ENCODE assay signal across 23 mouse cellular contexts in genomic region chr6:31140000-31140399, GRCm38 (mm10).
DNase-seq lines count a peak whose midpoint lies in the region; ATAC-seq and TF ChIP-seq lines count a peak whose summit lies in the region.
"Had no signal": no experiment of that assay in that cellular context is flagged by ENCODE, and none has a peak within 500 bp of the region (broad histone marks: within the 10 kb centered on the region; RNA-seq: fewer than 3 reads in every experiment).

No protein-coding gene starts in this region.

- intact Hi-C loops in gastrocnemius, adult 2 months (cut with DNase I) = no loop called here

- no peaks in the 10 kb centered on the region for H3K4me1 ChIP-seq in kidney, embryonic 14.5 days (ENCODE audit: control insufficient read depth, insufficient read depth, low read length)
- peaks cover 57% of the 10 kb centered on the region for H3K4me1 ChIP-seq in liver, adult 2 months (ENCODE audit: control insufficient read depth, insufficient read depth, low read length)
- no peaks in the 10 kb centered on the region for H3K4me1 ChIP-seq in liver, postnatal 0 days (ENCODE audit: insufficient read depth)
- H3K4me1 ChIP-seq: embryonic facial prominence, embryonic 10.5 days had no signal

- TF ChIP-seq POLR2A in liver, adult 2 months (IDR thresholded peaks at IDR 0.05; ENCODE audit: extremely low read depth, insufficient read depth, low read length) = no peak

- no peak for ATAC-seq in kidney, embryonic 14.5 days (ENCODE audit: low FRiP score, low TSS enrichment)
- no peak for ATAC-seq in liver, postnatal 0 days
- ATAC-seq: activated CD4-positive, CD25-positive, alpha-beta regulatory T cell, adult 4 months; CD4-positive, CD25-positive, alpha-beta regulatory T cell, adult 4 months; forebrain, embryonic 13.5 days; Patski had no signal

- no peaks in the 10 kb centered on the region for H3K36me3 ChIP-seq in kidney, embryonic 14.5 days (ENCODE audit: control insufficient read depth, insufficient read depth, low read length)
- peaks cover 17% of the 10 kb centered on the region for H3K36me3 ChIP-seq in liver, adult 2 months (ENCODE audit: control insufficient read depth, insufficient read depth, low read length)
- H3K36me3 ChIP-seq in liver, postnatal 0 days (replicated peaks; ENCODE audit: insufficient read depth, low read length) = no peaks in the 10 kb centered on the region
- H3K36me3 ChIP-seq: embryonic facial prominence, embryonic 10.5 days; embryonic facial prominence, embryonic 12.5 days; G1E had no signal

- H3K79me2 ChIP-seq in liver, adult 2 months (ENCODE audit: control insufficient read depth, insufficient read depth, low read length) = peaks cover 29% of the 10 kb centered on the region

- 90% methylated on average over 9 of the region's 9 CpGs for WGBS in kidney, embryonic 14.5 days
- 86% methylated on average over 9 of the region's 9 CpGs for WGBS in liver, adult 2 months
- 78% methylated on average over 9 of the region's 9 CpGs for WGBS in liver, postnatal 0 days (ENCODE audit: insufficient replicate concordance)

- H3K9me3 ChIP-seq in kidney, embryonic 14.5 days (ENCODE audit: control insufficient read depth, low read length) = no peaks in the 10 kb centered on the region
- no peaks in the 10 kb centered on the region for H3K9me3 ChIP-seq in liver, postnatal 0 days (ENCODE audit: low read length)
- H3K9me3 ChIP-seq: embryonic facial prominence, embryonic 10.5 days; embryonic facial prominence, embryonic 12.5 days; forebrain, embryonic 13.5 days; G1E had no signal

- H3K27me3 ChIP-seq in kidney, embryonic 14.5 days (ENCODE audit: control insufficient read depth, insufficient read depth, low read length) = no peaks in the 10 kb centered on the region; the same call in 1 of the 2 replicates
- no peaks in the 10 kb centered on the region for H3K27me3 ChIP-seq in liver, adult 2 months (ENCODE audit: control insufficient read depth, insufficient read depth, low read length)
- H3K27me3 ChIP-seq in liver, postnatal 0 days (ENCODE audit: insufficient read depth, low read length) = no peaks in the 10 kb centered on the region
- H3K27me3 ChIP-seq: CH12.LX; embryonic facial prominence, embryonic 12.5 days; forebrain, embryonic 13.5 days; Patski had no signal

- no peak overlapping the region for H3K4me3 ChIP-seq in gastrocnemius, adult 2 months
- no peak overlapping the region for H3K4me3 ChIP-seq in kidney, embryonic 14.5 days (ENCODE audit: low read length)
- no peak overlapping the region for H3K4me3 ChIP-seq in liver, adult 2 months (ENCODE audit: insufficient read depth, low read depth, low read length)
- no peak overlapping the region for H3K4me3 ChIP-seq in liver, postnatal 0 days (ENCODE audit: low read depth, low read length)
- H3K4me3 ChIP-seq: embryonic facial prominence, embryonic 10.5 days; embryonic facial prominence, embryonic 12.5 days; forebrain, embryonic 13.5 days had no signal

- no peak overlapping the region for H3K4me2 ChIP-seq in kidney, embryonic 14.5 days (replicated peaks; ENCODE audit: low read depth, low read length)
- no peak overlapping the region for H3K4me2 ChIP-seq in liver, postnatal 0 days (ENCODE audit: low read depth, low read length)
- H3K4me2 ChIP-seq: embryonic facial prominence, embryonic 12.5 days; forebrain, embryonic 13.5 days had no signal

- H3K9ac ChIP-seq in kidney, embryonic 14.5 days (ENCODE audit: low read depth, low read length) = no peak overlapping the region
- H3K9ac ChIP-seq in liver, adult 2 months (ENCODE audit: low read depth, low read length) = no peak overlapping the region
- H3K9ac ChIP-seq in liver, postnatal 0 days (replicated peaks) = no peak overlapping the region
- H3K9ac ChIP-seq: embryonic facial prominence, embryonic 12.5 days; forebrain, embryonic 13.5 days had no signal

- no peak for TF ChIP-seq CTCF in gastrocnemius, adult 2 months (IDR thresholded peaks at IDR 0.05)
- TF ChIP-seq CTCF in liver, adult 2 months (IDR thresholded peaks at IDR 0.05; ENCODE audit: low read depth, low read length) = no peak
- TF ChIP-seq CTCF in liver, postnatal 0 days (IDR thresholded peaks at IDR 0.05; ENCODE audit: low read depth) = no peak

- peak overlapping the region; percentile 69 for H3K27ac ChIP-seq in gastrocnemius, adult 2 months
- no peak overlapping the region for H3K27ac ChIP-seq in kidney, embryonic 14.5 days (ENCODE audit: low read depth, low read length)
- H3K27ac ChIP-seq in liver, adult 2 months (replicated peaks; ENCODE audit: insufficient read depth, low read depth, low read length) = peak overlapping the region; percentile 33; the same call in 1 of the 2 replicates
- no peak overlapping the region for H3K27ac ChIP-seq in liver, postnatal 0 days (ENCODE audit: low read depth)
- H3K27ac ChIP-seq: embryonic facial prominence, embryonic 10.5 days; embryonic facial prominence, embryonic 12.5 days; forebrain, embryonic 13.5 days had no signal

- no peak for DNase-seq in gastrocnemius, adult 2 months
- no peak for DNase-seq in gastrocnemius, postnatal 10 days
- peak; percentile 40 to 51 for DNase-seq in kidney, adult 8-10 months
- DNase-seq in kidney, postnatal 36 days = peak; percentile 56 to 58
- no peak for DNase-seq in kidney, postnatal 10 days
- DNase-seq in liver, adult 2 months (ENCODE audit: extremely low read depth, low read depth, low spot score) = no peak
- no peak for DNase-seq in liver, postnatal 0 days
- DNase-seq: adrenal gland, adult 8-10 months; adrenal gland, postnatal 14 days; adrenal gland, postnatal 36 days; B cell, adult 2 months; cerebellum, adult 11-12 months; cerebellum, adult 2 months; cerebellum, adult 9-10 months had no signal

- TF ChIP-seq EP300 in liver, postnatal 0 days (IDR thresholded peaks at IDR 0.05; ENCODE audit: low read depth) = no peak

Comparison
In these comparisons a context has a peak if more than half of its experiments do, and no peak if none do; other contexts are left out.
1. DNase-seq: peak in kidney, adult 8-10 months (2 of 2) and kidney, postnatal 36 days (2 of 2); none in gastrocnemius, adult 2 months (single experiment), gastrocnemius, postnatal 10 days (single experiment), kidney, postnatal 10 days (single experiment), liver, adult 2 months (single experiment) and liver, postnatal 0 days (single experiment).
2. H3K27ac ChIP-seq: peak in gastrocnemius, adult 2 months (single experiment) and liver, adult 2 months (single experiment); none in kidney, embryonic 14.5 days (single experiment) and liver, postnatal 0 days (single experiment).